Mouse (Mus musculus) Muller cell, postnatal 12 days (primary cell): ENCODE measurements around the gene Col13a1.

ENCODE experiments used
- DNase-seq: peaks from one replicate; pipeline ENCODE4 v3.0.0-alpha.2; 2015; ENCODE audit errors: inconsistent ontology term

The Col13a1 gene

GRCm38 (mm10) chr10:61829046-61829445 is 149.9 kb downstream of the Col13a1 start:
- DNase-seq = no peak

GRCm38 (mm10) chr10:61827950-61828936 is 150.7 kb downstream of the Col13a1 start:
- DNase-seq = no peak

GRCm38 (mm10) chr10:61826753-61827435 is 152.0 kb downstream of the Col13a1 start:
- no peak for DNase-seq

DNA sequence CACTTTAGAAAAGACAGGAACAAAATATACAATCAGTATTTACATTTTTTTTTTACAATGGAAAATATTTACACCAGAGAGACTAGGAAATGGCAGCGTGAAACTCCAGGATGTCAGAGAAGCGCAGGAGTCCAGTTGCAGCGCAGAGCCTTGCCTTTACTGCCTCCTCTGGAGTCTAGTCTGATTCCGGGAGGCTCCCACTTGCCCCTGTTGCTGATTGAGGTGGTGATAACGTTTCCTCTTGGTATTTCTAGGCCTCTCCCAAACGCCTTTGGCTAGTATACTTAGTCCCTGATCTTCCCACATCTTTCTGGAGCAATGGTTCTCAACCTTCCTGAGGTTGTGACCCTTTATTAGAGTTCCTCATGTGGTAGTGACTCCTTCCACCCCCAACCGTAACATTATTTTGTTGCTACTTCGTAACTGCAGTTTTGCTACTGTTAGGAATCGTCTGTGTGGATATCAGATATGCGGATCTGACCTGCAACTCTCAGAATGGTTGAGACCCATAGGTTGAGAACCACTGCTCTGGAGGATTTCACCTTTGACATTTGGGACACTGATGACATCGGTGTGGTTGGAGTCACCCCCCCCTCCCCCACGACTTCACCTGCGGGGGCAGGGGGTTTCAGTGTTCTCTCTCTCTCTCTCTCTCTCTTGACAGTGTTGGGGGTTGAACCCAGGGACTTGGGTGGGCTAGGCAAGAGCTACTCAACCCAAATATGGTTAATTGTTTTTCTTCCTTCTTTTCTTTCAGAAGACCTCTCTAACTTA is 152.7 kb downstream of the Col13a1 start:
- no peak for DNase-seq

GRCm38 (mm10) chr10:61825536-61825935 is 153.4 kb downstream of the Col13a1 start:
- no peak for DNase-seq

GRCm38 (mm10) chr10:61823731-61824115 is 155.2 kb downstream of the Col13a1 start:
- no peak for DNase-seq

DNA sequence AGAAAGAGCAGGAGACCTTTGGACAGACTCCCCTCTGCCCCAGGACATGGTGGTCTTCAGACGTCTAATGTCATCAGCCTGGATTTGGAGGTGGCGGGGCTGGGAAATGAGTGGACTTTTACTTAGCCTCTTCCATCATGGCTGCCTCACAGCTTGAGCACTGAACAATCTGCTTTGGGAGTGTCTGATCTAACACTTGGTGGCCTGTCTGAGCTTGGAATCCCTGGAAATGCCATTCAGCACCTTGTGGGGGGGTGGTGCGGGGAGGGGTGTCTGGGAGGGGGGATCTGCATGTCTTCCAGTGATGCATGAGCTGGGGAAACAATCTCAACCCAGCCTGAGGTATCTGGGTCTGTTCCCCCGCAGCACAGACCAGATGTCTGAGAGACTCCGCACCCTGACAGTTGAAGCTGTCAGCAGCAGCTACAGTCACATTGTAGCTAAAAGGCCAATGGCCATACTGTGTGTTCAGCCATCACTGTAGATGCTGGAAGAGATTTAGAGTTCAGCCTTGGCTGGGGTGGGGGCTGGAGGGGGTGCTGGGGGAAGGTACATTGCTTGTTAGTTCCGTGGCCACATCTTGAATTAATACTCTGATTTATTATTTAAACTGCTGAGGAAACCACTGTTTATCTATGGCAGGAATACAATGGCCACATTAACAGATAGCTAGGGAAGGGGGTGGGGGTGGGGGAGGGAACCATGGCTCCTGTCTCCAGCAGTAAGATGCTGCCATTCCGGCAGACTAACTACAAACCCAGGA is 155.8 kb downstream of the Col13a1 start:
- no peak for DNase-seq

DNA sequence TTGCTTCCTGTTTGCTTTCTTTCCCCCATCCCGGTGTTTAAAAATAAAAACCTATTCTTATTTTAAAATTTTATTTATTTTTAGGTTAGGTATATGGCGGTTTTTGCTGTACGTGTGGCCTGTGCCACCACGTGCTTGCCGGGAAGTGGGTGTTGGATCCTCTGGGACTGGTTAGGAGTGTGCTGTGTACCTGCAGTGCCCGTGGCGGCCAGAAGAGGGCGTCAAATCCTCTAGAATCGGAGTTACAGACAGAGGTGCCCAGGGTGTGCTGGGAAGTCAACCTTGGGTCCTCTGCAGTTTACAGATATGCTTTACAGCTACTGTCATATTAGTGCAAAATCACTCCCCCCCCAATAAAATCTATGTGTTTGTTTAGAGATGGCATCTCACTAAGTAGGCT is 158.9 kb downstream of the Col13a1 start:
- no peak for DNase-seq

- peak; percentile 79 for DNase-seq
Observed at GRCm38 (mm10) chr10:61811987-61812386, 166.9 kb downstream of the Col13a1 start.

DNA sequence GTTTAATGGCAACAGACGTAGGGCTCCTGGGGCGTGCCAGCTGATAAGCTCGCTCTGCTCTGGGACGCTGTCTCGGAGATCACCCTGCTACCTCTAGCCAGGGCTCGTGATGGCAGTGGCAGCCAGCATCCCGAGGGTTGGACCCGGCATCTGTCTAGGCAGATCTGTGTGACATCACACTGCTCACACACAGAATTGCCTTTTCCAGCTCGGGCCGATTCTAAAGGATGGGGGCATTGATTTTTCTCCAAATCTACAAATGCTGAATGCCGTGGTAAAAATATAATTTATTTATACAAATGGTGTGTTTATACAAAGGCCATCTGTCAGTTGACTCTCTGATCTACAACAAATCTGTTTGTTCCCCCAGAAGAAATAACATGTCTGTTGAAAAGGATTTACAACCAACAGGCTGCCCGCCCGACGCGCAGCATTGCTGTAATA is 180.8 kb downstream of the Col13a1 start:
- DNase-seq = no peak

- DNase-seq = no peak
Observed at GRCm38 (mm10) chr10:61795458-61795857, 183.4 kb downstream of the Col13a1 start.

- DNase-seq = no peak
Observed at GRCm38 (mm10) chr10:61794971-61795370, 183.9 kb downstream of the Col13a1 start.

DNA sequence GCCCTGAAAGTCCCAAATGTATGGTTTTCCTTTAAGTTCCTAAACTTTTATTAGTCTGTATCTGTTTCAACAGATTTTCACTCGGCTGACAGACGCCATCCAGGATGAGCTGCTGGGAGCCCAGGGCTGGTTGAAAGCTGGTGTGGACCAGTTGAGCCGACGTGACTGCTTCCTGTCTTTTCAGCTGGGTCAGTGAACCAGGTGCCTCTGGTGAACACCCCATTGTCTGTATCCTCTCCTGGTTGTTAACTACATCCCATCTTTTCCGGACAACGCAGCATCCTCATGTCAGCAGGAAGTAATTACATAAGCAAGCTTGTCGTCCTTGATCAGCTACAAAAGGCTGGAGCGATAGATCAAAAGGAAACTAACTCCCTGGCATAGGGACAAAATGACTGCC is 185.9 kb downstream of the Col13a1 start:
- DNase-seq = no peak

GRCm38 (mm10) chr10:61788499-61788898 is 190.4 kb downstream of the Col13a1 start:
- DNase-seq = no peak
